Mouse (Mus musculus): Measurements from ENCODE around the gene Cdipt.

The Cdipt gene

DNA sequence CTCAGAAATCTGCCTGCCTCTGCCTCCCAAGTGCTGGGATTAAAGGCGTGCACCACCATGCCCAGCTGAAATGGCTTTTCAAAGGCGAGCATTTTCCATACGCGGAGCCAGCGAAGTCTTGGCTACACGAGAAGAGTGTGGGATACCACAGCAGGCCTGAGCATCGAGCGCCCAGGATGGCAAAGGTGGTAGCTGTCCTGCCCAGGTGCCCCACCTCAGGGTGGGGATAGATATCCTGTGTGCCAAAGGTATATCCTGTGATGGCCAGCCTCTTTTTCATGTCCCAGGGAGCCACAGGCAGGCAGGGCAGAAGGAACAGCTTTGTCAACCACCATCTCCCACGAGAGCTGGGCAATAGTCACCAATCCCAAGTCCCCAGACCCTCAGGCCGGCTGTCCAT is 37.1 kb downstream of the Cdipt start:
- no peak for DNase-seq (ENCODE audit: low spot score in 2 of 2)

- DNase-seq (ENCODE audit: low spot score in 2 of 2), result no peak
Measured at GRCm38 (mm10) chr7:127013385-127013784, 37.7 kb downstream of the Cdipt start.

- peak; percentile 66 to 73 for DNase-seq (ENCODE audit: low spot score in 2 of 2)
Measured at GRCm38 (mm10) chr7:127014320-127014719, 38.6 kb downstream of the Cdipt start, which contains the start of gene Mvp. TSS of gene Mvp (minus strand) at chr7:127014621.

DNA sequence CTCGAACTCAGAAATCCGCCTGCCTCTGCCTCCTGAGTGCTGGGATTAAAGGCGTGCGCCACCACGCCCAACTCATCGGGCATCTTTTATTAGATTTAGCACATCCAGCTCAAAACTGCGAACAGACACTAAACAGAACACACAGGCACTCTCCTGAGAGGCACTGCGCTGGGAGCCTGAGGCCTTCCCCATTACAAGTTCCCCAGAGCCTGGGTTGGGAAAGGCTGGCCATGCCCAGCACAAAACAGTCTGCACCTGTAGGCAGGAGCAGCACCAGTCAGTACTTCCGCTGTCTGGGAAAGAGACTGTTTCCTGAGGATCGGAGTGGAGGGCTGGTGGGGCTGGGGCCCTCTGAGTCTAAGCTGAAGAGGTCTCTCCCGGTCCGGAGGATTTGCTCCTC is 39.3 kb downstream of the Cdipt start:
- no peak for DNase-seq (ENCODE audit: low spot score in 2 of 2)

DNA sequence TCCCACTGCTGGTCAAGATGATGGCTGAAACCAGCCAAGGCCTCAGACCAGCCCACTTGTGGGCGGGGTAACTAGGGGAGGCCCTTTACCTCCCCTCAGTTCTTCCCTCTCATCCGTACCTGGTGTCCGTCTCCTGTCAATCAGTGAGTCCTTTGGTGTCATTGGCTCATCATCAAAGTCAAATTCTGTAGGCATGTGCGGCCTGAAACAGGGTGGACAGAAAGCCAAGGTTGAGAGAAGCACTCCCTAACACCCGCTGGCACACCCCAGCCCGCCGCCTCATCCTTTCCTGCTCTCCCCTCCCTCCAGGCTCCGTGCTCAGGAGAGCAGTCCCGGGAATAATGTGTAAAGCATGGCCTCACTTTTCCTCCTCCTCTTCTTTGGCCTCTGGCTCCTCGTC is 40.4 kb downstream of the Cdipt start:
- DNase-seq (ENCODE audit: low spot score in 2 of 2), result peak; percentile 54 to 66

GRCm38 (mm10) chr7:127016481-127016485 is 40.6 kb downstream of the Cdipt start, which contains the start of gene Pagr1b:
TSS of gene Pagr1b (minus strand) at chr7:127016484.
- no peak for DNase-seq (ENCODE audit: low spot score in 2 of 2)

GRCm38 (mm10) chr7:127016486-127016938 is 40.8 kb downstream of the Cdipt start:
- no peak for DNase-seq (ENCODE audit: low spot score in 2 of 2)

DNA sequence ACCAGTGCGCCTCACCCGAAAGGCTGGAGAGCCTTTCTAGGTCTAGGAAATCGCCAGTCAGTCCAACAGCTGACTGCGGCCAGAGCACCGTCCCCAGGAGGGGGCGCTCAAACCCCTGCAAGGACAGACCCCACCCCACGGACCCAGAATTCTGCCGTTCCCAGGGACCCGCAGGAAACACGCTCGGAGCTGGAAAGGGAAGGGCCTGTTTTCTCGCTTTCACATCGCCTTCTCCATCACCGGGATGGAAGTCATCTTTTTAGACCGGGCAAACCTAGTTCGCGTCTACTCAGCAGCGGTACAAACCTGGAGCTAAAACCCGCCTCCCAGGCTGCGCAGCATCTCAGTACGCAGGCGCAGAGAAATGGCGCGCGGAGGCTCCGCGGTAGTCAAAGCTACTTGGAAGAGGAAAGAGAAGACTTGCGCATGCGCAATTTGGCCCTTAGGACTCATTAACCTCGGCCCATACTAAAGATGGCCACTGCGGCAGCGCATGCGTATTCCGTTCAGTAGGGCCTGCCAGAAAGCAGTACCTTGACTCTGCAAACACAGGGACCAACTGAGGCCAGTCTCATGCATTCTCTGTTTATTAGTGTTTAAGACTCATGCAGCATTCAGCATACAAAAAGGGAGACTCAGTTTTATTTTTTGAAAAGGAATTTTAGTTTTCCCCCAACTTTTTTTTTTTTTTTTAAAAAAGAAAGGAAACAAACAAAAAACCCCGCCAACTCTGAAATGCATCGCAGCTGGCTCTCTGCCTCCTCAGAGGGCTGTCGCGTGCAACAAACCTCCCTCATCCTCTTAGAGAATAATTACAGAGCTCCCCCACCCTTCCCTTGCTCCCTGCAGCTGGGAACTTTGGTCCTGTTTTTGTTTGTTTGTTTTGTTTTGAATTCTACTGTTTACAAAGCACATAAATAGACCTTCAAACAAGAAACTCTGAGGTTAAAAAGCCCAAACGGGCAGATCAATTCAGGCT is 41.5 kb downstream of the Cdipt start, which contains the start of gene Pagr1a:
Gene Pagr1a (minus strand): TSS at position 382 of the 979 bp plus-strand sequence.
- peak; percentile 97 to 98 for DNase-seq (ENCODE audit: low spot score in 2 of 2)

DNA sequence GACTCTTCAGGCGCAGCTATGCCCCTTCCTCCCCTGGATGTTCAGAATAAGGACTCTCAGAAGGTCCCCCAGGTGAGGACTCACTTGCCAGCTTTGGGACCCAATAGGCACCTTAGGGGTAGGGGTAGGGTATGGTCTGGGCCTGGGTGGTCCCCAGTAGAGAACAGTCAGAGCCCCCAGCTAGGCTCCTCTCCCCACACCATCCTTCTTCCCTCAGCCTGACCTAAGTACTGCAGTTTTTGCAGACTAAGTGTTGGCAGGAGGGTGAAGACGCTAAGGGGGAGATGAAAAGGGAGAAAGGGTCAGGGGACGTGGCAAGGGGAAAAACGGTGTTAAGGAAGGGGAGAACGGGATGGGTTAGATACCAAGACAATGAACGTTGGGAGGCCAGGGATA is 42.2 kb downstream of the Cdipt start:
- DNase-seq (ENCODE audit: low spot score in 2 of 2), result no peak

GRCm38 (mm10) chr7:127018416-127019305 is 42.9 kb downstream of the Cdipt start:
- no peak for DNase-seq (ENCODE audit: low spot score in 2 of 2)

GRCm38 (mm10) chr7:127019306-127019960 is 43.7 kb downstream of the Cdipt start:
- no peak for DNase-seq (ENCODE audit: low spot score in 2 of 2)

- DNase-seq (ENCODE audit: low spot score in 2 of 2), result no peak
Measured at GRCm38 (mm10) chr7:127020031-127020430, 44.3 kb downstream of the Cdipt start.

GRCm38 (mm10) chr7:127020491-127020890 is 44.8 kb downstream of the Cdipt start:
- DNase-seq (ENCODE audit: low spot score in 2 of 2), result no peak

DNA sequence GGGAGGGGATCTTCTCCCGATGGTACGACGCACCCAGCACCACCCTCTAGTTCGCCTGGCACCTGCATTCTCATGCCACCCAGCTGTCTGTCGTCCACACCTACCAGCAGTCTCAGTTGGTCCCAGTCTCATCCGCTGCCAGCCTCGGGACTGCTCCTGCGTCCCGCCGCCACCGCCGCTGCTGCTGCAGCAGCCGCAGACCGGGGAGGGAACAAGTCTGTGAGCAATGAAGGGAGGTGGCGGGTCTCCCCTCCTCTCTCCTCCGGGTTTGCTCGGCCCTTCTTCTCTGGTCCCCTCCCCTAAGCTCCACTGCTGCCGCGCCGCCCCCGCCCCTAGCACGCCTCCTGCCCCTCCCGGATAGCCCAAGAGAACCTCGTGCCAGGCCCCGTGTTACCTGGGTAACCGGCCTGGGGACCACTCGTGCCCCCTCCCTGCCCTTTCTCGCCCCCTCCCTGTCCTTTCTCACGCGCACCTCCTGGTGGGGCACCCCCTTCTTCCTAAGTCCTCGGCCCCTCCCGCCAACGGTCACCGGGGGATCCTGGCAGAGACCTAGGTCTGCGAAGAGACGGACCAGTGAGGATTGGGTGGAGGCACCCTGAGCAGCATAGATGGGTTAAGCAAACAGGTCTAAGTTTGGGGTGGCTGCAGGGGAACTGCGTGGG is 45.3 kb downstream of the Cdipt start, which contains the start of the genes Gm42742 and Prrt2:
Gene Gm42742 (minus strand): TSS at position 197 of the 662 bp plus-strand sequence.
Gene Prrt2 (minus strand): TSS at position 311 of the 662 bp plus-strand sequence.
- peak in 1 of 2 experiments; percentile 51 for DNase-seq (ENCODE audit: low spot score in 2 of 2)

- no peak for DNase-seq (ENCODE audit: low spot score in 2 of 2)
Measured at GRCm38 (mm10) chr7:127021563-127022527, 46.1 kb downstream of the Cdipt start.

DNA sequence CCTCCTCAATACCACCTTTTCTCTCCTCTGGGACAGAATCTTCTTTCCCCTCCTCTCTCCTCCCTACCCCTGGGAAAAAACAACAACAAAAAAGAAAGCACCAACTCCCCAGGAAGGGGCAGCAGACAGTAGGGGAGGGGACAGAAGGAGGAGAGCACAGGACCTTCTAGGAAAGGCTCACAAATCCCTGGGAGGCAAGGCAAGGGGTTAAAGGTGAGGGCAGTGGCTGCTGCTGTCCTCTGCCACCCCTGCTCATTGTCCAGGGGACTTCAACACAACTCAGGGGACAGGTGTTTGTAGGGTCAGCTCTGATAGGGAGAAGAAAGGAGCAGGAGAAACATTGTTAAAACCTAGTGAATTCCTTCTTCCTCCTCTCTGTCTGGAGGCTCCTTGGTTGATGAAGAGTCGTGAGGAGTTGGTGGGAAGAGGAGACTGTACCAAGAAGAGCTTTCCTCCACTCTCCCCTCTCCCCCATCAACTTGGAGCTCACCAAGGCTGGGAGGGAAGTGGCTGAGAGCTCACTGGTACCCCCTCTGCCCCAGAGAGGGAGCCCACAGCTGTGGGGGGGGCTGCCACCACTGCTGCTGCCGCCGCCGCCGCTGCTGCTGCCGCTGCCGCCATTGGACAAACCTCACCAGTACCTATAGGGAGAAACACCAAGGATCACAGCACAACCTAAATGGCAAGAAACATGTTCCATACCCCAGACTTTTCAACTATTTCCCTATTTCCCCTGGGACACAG is 47.0 kb downstream of the Cdipt start:
- DNase-seq (ENCODE audit: low spot score in 2 of 2), result no peak

GRCm38 (mm10) chr7:127023272-127023691 is 47.6 kb downstream of the Cdipt start:
- no peak for DNase-seq (ENCODE audit: low spot score in 2 of 2)

DNA sequence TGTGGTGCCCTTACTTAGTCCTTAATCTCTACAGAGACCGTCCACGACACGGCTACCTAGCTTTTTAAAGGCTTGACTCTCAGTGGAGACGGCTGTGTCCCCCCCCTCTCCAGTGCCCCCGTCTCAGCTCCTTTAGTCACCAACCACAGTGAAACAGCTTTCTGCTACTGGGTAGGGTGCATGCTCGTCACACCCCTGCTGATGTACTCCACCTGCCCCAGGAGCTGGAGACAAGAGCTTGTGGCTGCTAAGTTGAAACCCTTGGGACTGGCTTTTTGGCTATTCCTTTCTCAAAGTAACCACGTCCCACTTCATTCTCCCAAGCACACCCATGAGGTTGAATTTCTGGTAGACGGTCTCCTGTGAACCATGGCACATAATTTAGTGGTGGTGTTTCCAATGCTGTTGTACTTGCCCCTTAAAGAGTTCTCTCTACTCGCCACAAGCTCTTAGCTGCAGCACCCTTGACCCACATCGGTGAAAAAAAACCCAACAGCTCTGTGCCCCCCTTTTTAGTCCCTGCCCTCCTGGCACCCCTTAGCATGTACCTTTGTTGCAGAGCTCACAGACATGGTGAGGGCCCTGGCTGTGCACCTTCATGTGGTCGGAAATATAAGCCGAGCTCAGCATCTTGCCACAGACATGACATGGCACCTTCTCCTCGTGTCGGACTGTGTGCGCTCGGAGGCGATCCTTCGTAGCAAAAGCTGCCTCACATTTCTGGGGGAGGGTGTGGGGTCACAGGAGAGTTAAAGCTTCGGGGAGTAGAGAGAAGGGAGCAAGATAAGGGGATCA is 48.4 kb downstream of the Cdipt start:
- peak in 1 of 2 experiments; percentile 36 for DNase-seq (ENCODE audit: low spot score in 2 of 2)
